ENCODE assay signal across 13 mouse cellular contexts in the genomic region with DNA sequence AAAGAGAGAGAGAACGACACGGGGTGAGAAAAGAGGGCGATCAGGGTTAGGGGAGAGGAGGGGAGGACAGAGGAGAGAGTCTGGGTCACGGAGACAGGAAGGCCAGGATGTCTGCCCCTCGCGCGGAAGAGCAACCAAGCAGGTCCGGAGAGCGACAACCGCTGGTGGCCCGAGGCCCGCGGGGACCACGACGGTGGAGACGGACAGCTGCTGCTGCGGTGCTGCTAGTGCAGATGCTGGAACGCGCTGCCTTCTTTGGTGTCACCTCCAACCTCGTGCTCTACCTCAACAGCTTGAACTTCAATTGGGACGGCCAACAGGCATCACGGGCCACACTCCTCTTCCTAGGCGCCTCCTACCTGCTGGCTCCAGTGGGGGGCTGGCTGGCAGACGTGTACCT. TPM values are rescaled to one million over a fixed set of nuclear protein-coding genes. Genes with fewer than 3 reads are reported as not detected.
DNase-seq lines count a peak whose midpoint lies in the region; ATAC-seq and TF ChIP-seq lines count a peak whose summit lies in the region.
"Had no signal": no experiment of that assay in that cellular context is flagged by ENCODE, and none has a peak within 500 bp of the region (broad histone marks: within the 10 kb centered on the region; RNA-seq: fewer than 3 reads in every experiment).

No protein-coding gene starts in this region.

- WGBS in heart, embryonic 10.5 days, result 32% methylated on average over 24 of the region's 24 CpGs
- 31% methylated on average over 24 of the region's 24 CpGs for WGBS in midbrain, embryonic 11.5 days
- WGBS in midbrain, postnatal 0 days, result 37% methylated on average over 24 of the region's 24 CpGs
- WGBS in intestine, embryonic 16.5 days, result 44% methylated on average over 24 of the region's 24 CpGs

- H3K4me1 ChIP-seq in heart, embryonic 10.5 days, result peaks cover 18% of the 10 kb centered on the region
- no peaks in the 10 kb centered on the region for H3K4me1 ChIP-seq in midbrain, embryonic 11.5 days (ENCODE audit: control insufficient read depth, insufficient read depth, low read length)
- no peaks in the 10 kb centered on the region for H3K4me1 ChIP-seq in midbrain, postnatal 0 days (ENCODE audit: insufficient read depth, low read length)
- H3K4me1 ChIP-seq in intestine, embryonic 16.5 days (ENCODE audit: control insufficient read depth, insufficient read depth, low read length), result no peaks in the 10 kb centered on the region
- H3K4me1 ChIP-seq: limb, embryonic 13.5 days; midbrain, embryonic 12.5 days had no signal

- no peak overlapping the region for H3K27ac ChIP-seq in heart, embryonic 10.5 days
- no peak overlapping the region for H3K27ac ChIP-seq in midbrain, embryonic 11.5 days (ENCODE audit: low read depth, low read length)
- H3K27ac ChIP-seq in midbrain, postnatal 0 days (ENCODE audit: low read depth, low read length), result no peak overlapping the region
- H3K27ac ChIP-seq in intestine, embryonic 16.5 days (ENCODE audit: low read length), result no peak overlapping the region
- H3K27ac ChIP-seq: limb, embryonic 13.5 days; midbrain, embryonic 12.5 days had no signal

- no peaks in the 10 kb centered on the region for H3K36me3 ChIP-seq in heart, embryonic 10.5 days
- H3K36me3 ChIP-seq in midbrain, embryonic 11.5 days (ENCODE audit: control insufficient read depth, insufficient read depth, low read length), result no peaks in the 10 kb centered on the region
- no peaks in the 10 kb centered on the region for H3K36me3 ChIP-seq in midbrain, postnatal 0 days (ENCODE audit: insufficient read depth, low read length)
- H3K36me3 ChIP-seq in intestine, embryonic 16.5 days (ENCODE audit: control insufficient read depth, insufficient read depth, low read length), result no peaks in the 10 kb centered on the region
- H3K36me3 ChIP-seq: limb, embryonic 13.5 days; midbrain, embryonic 12.5 days had no signal

- no peak for ATAC-seq in midbrain, embryonic 11.5 days (ENCODE audit: low FRiP score)
- no peak for ATAC-seq in midbrain, postnatal 0 days (ENCODE audit: low FRiP score)
- no peak for ATAC-seq in intestine, embryonic 16.5 days

- no peak overlapping the region for H3K9ac ChIP-seq in midbrain, embryonic 11.5 days (ENCODE audit: low read length)
- H3K9ac ChIP-seq in midbrain, postnatal 0 days (replicated peaks; ENCODE audit: low read length, poor library complexity, severe bottlenecking), result no peak overlapping the region
- no peak overlapping the region for H3K9ac ChIP-seq in intestine, embryonic 16.5 days (ENCODE audit: low read depth, low read length)
- H3K9ac ChIP-seq: limb, embryonic 13.5 days; midbrain, embryonic 12.5 days had no signal

- no peak for DNase-seq in heart, embryonic 10.5 days (ENCODE audit: low spot score)
- DNase-seq in heart, adult 11 months, result no peak
- DNase-seq in midbrain, embryonic 11.5 days (ENCODE audit: low spot score, missing footprints), result peak; percentile 82
- no peak for DNase-seq in midbrain, postnatal 0 days (ENCODE audit: low spot score)
- DNase-seq in spleen, postnatal 36 days (ENCODE audit: low spot score in 2 of 2), result peak; percentile 58 to 63
- DNase-seq in left cerebral cortex, adult 9 months (ENCODE audit: low spot score in 2 of 2), result no peak
- no peak for DNase-seq in left cerebral cortex, postnatal 10 days (ENCODE audit: extremely low spot score in 1 of 2, low spot score in 2 of 2)
- DNase-seq: cerebellum, adult 11-12 months had no signal

- no peaks in the 10 kb centered on the region for H3K9me3 ChIP-seq in heart, embryonic 10.5 days
- no peaks in the 10 kb centered on the region for H3K9me3 ChIP-seq in midbrain, embryonic 11.5 days (ENCODE audit: control insufficient read depth, low read length)
- H3K9me3 ChIP-seq in midbrain, postnatal 0 days (ENCODE audit: low read length), result no peaks in the 10 kb centered on the region
- H3K9me3 ChIP-seq in intestine, embryonic 16.5 days (ENCODE audit: control insufficient read depth, low read length), result no peaks in the 10 kb centered on the region
- H3K9me3 ChIP-seq: limb, embryonic 13.5 days; midbrain, embryonic 12.5 days had no signal

- peaks cover 22% of the 10 kb centered on the region; the same call in 1 of the 2 replicates for H3K27me3 ChIP-seq in heart, embryonic 10.5 days (ENCODE audit: insufficient read depth, poor library complexity, severe bottlenecking)
- no peaks in the 10 kb centered on the region; the same call in 1 of the 2 replicates for H3K27me3 ChIP-seq in midbrain, embryonic 11.5 days (ENCODE audit: control insufficient read depth, insufficient read depth, low read length)
- H3K27me3 ChIP-seq in midbrain, postnatal 0 days (ENCODE audit: insufficient read depth, low read length), result no peaks in the 10 kb centered on the region
- no peaks in the 10 kb centered on the region; the same call in 1 of the 2 replicates for H3K27me3 ChIP-seq in intestine, embryonic 16.5 days (replicated peaks; ENCODE audit: control insufficient read depth, insufficient read depth, low read length)
- H3K27me3 ChIP-seq: limb, embryonic 13.5 days had no signal

- no peak for TF ChIP-seq CTCF in midbrain, postnatal 0 days (IDR thresholded peaks at IDR 0.05)

- H3K4me2 ChIP-seq in midbrain, embryonic 11.5 days, result no peak overlapping the region
- H3K4me2 ChIP-seq in midbrain, postnatal 0 days (ENCODE audit: low read depth, low read length, poor library complexity, severe bottlenecking), result no peak overlapping the region
- no peak overlapping the region for H3K4me2 ChIP-seq in intestine, embryonic 16.5 days (ENCODE audit: low read depth, low read length)
- H3K4me2 ChIP-seq: limb, embryonic 13.5 days; midbrain, embryonic 12.5 days had no signal

- H3K4me3 ChIP-seq in heart, embryonic 10.5 days, result 0 out of 2 replicates have a peak overlapping the region, but pooled peaks have one; percentile 12
- no peak overlapping the region for H3K4me3 ChIP-seq in midbrain, embryonic 11.5 days (ENCODE audit: low read depth, low read length)
- no peak overlapping the region for H3K4me3 ChIP-seq in midbrain, postnatal 0 days (ENCODE audit: low read depth, low read length)
- peak overlapping the region; percentile 1; the same call in 1 of the 2 replicates for H3K4me3 ChIP-seq in intestine, embryonic 16.5 days (ENCODE audit: low read length)
- H3K4me3 ChIP-seq: erythroblast, embryonic 14.5 days; limb, embryonic 13.5 days; midbrain, embryonic 12.5 days had no signal

- intact Hi-C loops in left cerebral cortex, postnatal 10 days (cut with DNase I), result no loop called here

RNA-seq across cellular contexts. Expression of a gene that starts 3.4 kb away (rescaled TPM):
- polyA plus RNA-seq in heart, embryonic 10.5 days (2016; fragmentation: Nextera tagmentation; extraction: Ambion mirVana), result 0.16 and 0.22 TPM in 2 replicates
- 0.18 and 0.25 TPM in 2 replicates for polyA plus RNA-seq in midbrain, embryonic 11.5 days (2014; fragmentation: Nextera tagmentation; extraction: Ambion mirVana)
- total RNA-seq in midbrain, postnatal 0 days (2014; rRNA removed), result 1.3 and 1.7 TPM in 2 replicates
- 0.33 and 0.56 TPM in 2 replicates for polyA plus RNA-seq in midbrain, postnatal 0 days (2015; fragmentation: Nextera tagmentation; extraction: Ambion mirVana)
- polyA plus RNA-seq in intestine, embryonic 16.5 days (2015; fragmentation: Nextera tagmentation; extraction: Ambion mirVana), result 0.48 and 0.56 TPM in 2 replicates
- total RNA-seq in left cerebral cortex, postnatal 10 days (2021), result 1 to 10 TPM; 1.1 to 1.6 TPM

RNA-seq across cellular contexts. Expression of a gene that starts 13.1 kb away (rescaled TPM):
- polyA plus RNA-seq in heart, embryonic 10.5 days (2016; fragmentation: Nextera tagmentation; extraction: Ambion mirVana), result 0.06 TPM in 1 of 2 replicates, not detected in the other
- polyA plus RNA-seq in midbrain, embryonic 11.5 days (2014; fragmentation: Nextera tagmentation; extraction: Ambion mirVana), result not detected in 2 replicates
- not detected in 2 replicates for total RNA-seq in midbrain, postnatal 0 days (2014; rRNA removed)
- 0.22 TPM in 1 of 2 replicates, not detected in the other for polyA plus RNA-seq in midbrain, postnatal 0 days (2015; fragmentation: Nextera tagmentation; extraction: Ambion mirVana)
- polyA plus RNA-seq in intestine, embryonic 16.5 days (2015; fragmentation: Nextera tagmentation; extraction: Ambion mirVana), result 0.23 and 0.38 TPM in 2 replicates
- total RNA-seq in left cerebral cortex, postnatal 10 days (2021), result under 1 TPM; 0.19 to 0.20 TPM
- total RNA-seq: gastrocnemius, adult 18-20 months had no signal
- polyA plus RNA-seq: erythroblast, embryonic 14.5 days; limb, embryonic 13.5 days; midbrain, embryonic 12.5 days had no signal

RNA-seq across cellular contexts. Expression of a gene that starts 26.8 kb away (rescaled TPM):
- polyA plus RNA-seq in heart, embryonic 10.5 days (2016; fragmentation: Nextera tagmentation; extraction: Ambion mirVana), result 63.8 and 77.5 TPM in 2 replicates
- polyA plus RNA-seq in midbrain, embryonic 11.5 days (2014; fragmentation: Nextera tagmentation; extraction: Ambion mirVana), result 51.3 and 58.3 TPM in 2 replicates
- total RNA-seq in midbrain, postnatal 0 days (2014; rRNA removed), result 403 and 429 TPM in 2 replicates
- polyA plus RNA-seq in midbrain, postnatal 0 days (2015; fragmentation: Nextera tagmentation; extraction: Ambion mirVana), result 207 and 213 TPM in 2 replicates
- 29.9 and 32.3 TPM in 2 replicates for polyA plus RNA-seq in intestine, embryonic 16.5 days (2015; fragmentation: Nextera tagmentation; extraction: Ambion mirVana)
- total RNA-seq in left cerebral cortex, postnatal 10 days (2021), result 100 to 1,000 TPM; 272 to 282 TPM

RNA-seq across cellular contexts. Expression of a gene that starts 38.9 kb away (rescaled TPM):
- 67.8 and 68.2 TPM in 2 replicates for polyA plus RNA-seq in heart, embryonic 10.5 days (2016; fragmentation: Nextera tagmentation; extraction: Ambion mirVana)
- 38.7 and 41.2 TPM in 2 replicates for polyA plus RNA-seq in midbrain, embryonic 11.5 days (2014; fragmentation: Nextera tagmentation; extraction: Ambion mirVana)
- 21.3 and 22.9 TPM in 2 replicates for total RNA-seq in midbrain, postnatal 0 days (2014; rRNA removed)
- polyA plus RNA-seq in midbrain, postnatal 0 days (2015; fragmentation: Nextera tagmentation; extraction: Ambion mirVana), result 39.2 and 39.3 TPM in 2 replicates
- polyA plus RNA-seq in intestine, embryonic 16.5 days (2015; fragmentation: Nextera tagmentation; extraction: Ambion mirVana), result 72.8 and 78.7 TPM in 2 replicates
- total RNA-seq in left cerebral cortex, postnatal 10 days (2021), result 10 to 100 TPM; 38.3 to 43.9 TPM

RNA-seq across cellular contexts. Expression of a gene that starts 52.1 kb away (rescaled TPM):
- polyA plus RNA-seq in heart, embryonic 10.5 days (2016; fragmentation: Nextera tagmentation; extraction: Ambion mirVana), result 21.3 and 48.5 TPM in 2 replicates
- 52.7 and 58.4 TPM in 2 replicates for polyA plus RNA-seq in midbrain, embryonic 11.5 days (2014; fragmentation: Nextera tagmentation; extraction: Ambion mirVana)
- total RNA-seq in midbrain, postnatal 0 days (2014; rRNA removed), result 281 and 298 TPM in 2 replicates
- 37.8 and 38.1 TPM in 2 replicates for polyA plus RNA-seq in midbrain, postnatal 0 days (2015; fragmentation: Nextera tagmentation; extraction: Ambion mirVana)
- polyA plus RNA-seq in intestine, embryonic 16.5 days (2015; fragmentation: Nextera tagmentation; extraction: Ambion mirVana), result 32.1 and 35.0 TPM in 2 replicates
- total RNA-seq in left cerebral cortex, postnatal 10 days (2021), result 100 to 1,000 TPM; 198 to 199 TPM

Comparison
In these comparisons a context has a peak if more than half of its experiments do, and no peak if none do; other contexts are left out.
1. DNase-seq: peak in midbrain, embryonic 11.5 days (single experiment) and spleen, postnatal 36 days (2 of 2); none in heart, embryonic 10.5 days (single experiment), heart, adult 11 months (single experiment), midbrain, postnatal 0 days (single experiment), left cerebral cortex, adult 9 months (0 of 2) and left cerebral cortex, postnatal 10 days (0 of 2).
2. H3K4me3 ChIP-seq: peak in heart, embryonic 10.5 days (single experiment) and intestine, embryonic 16.5 days (single experiment); none in midbrain, embryonic 11.5 days (single experiment) and midbrain, postnatal 0 days (single experiment).